In the genomic region with DNA sequence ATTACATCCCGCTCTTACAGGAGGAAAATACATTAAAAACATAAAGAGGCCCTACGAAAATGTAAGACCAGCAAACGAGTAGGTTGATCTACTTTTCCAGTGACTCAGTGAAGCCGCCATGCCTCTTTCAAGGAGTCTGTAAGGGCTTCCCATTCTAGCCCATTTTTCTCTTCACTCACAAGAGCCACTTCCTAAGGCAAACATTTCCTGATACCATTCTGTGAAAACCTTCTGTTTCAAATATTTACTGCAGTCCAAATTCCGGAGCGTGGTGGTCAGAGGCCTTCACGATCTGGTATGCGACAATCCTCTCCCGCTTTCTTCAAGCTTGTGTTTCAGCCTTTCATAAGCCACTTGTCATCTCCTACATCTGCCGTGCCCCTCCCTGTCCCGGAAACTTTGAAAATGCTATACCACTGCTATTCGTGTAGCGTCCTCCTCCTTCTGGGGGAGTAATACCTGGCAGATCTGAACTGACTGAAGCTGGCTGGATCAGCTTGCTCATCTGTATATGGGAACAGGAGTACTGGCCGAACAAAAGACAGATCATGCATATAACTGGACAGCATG, we compare ENCODE assay signal across 25 mouse cellular contexts. TPM values are rescaled to one million over a fixed set of nuclear protein-coding genes. Genes with fewer than 3 reads are reported as not detected.
DNase-seq lines count a peak whose midpoint lies in the region; ATAC-seq and TF ChIP-seq lines count a peak whose summit lies in the region.
"Had no signal": no experiment of that assay in that cellular context is flagged by ENCODE, and none has a peak within 500 bp of the region (broad histone marks: within the 10 kb centered on the region; RNA-seq: fewer than 3 reads in every experiment).

No protein-coding gene starts in this region.

- peak; percentile 44; the same call in 1 of the 2 replicates for ATAC-seq in frontal cortex, adult (ENCODE audit: low TSS enrichment)
- no peak for ATAC-seq in liver, postnatal 0 days
- no peak for ATAC-seq in liver, embryonic 11.5 days (replicated peaks; ENCODE audit: low FRiP score)
- peak; percentile 74 for ATAC-seq in lung, embryonic 16.5 days (ENCODE audit: low read depth)
- ATAC-seq: activated CD4-positive, CD25-positive, alpha-beta regulatory T cell, adult 4 months; forebrain, embryonic 15.5 days had no signal

- no peaks in the 10 kb centered on the region for H3K9me3 ChIP-seq in liver, postnatal 0 days (ENCODE audit: low read length)
- H3K9me3 ChIP-seq in liver, embryonic 11.5 days (ENCODE audit: control insufficient read depth, low read length): no peaks in the 10 kb centered on the region
- H3K9me3 ChIP-seq in lung, embryonic 16.5 days (ENCODE audit: control insufficient read depth, low read length): no peaks in the 10 kb centered on the region
- H3K9me3 ChIP-seq: embryonic facial prominence, embryonic 12.5 days; embryonic facial prominence, embryonic 15.5 days; forebrain, embryonic 12.5 days; forebrain, embryonic 15.5 days; hindbrain, embryonic 12.5 days; hindbrain, embryonic 15.5 days had no signal

- 0 out of 2 replicates have a peak overlapping the region, but pooled peaks have one; percentile 1 for H3K27ac ChIP-seq in liver, postnatal 0 days (ENCODE audit: low read depth)
- no peak overlapping the region for H3K27ac ChIP-seq in liver, embryonic 11.5 days (ENCODE audit: low read depth, low read length)
- H3K27ac ChIP-seq in lung, embryonic 16.5 days (ENCODE audit: low read length): peak overlapping the region; percentile 66
- H3K27ac ChIP-seq: embryonic facial prominence, embryonic 12.5 days; embryonic facial prominence, embryonic 15.5 days; forebrain, embryonic 12.5 days; forebrain, embryonic 15.5 days; gastrocnemius, adult 2 months; hindbrain, embryonic 12.5 days; hindbrain, embryonic 15.5 days had no signal

- no peak overlapping the region for H3K9ac ChIP-seq in liver, postnatal 0 days (replicated peaks)
- no peak overlapping the region for H3K9ac ChIP-seq in liver, embryonic 11.5 days (ENCODE audit: low read depth, low read length)
- H3K9ac ChIP-seq in lung, embryonic 16.5 days (ENCODE audit: low read length): no peak overlapping the region
- H3K9ac ChIP-seq: embryonic facial prominence, embryonic 12.5 days; embryonic facial prominence, embryonic 15.5 days; forebrain, embryonic 12.5 days; forebrain, embryonic 15.5 days; hindbrain, embryonic 12.5 days; hindbrain, embryonic 15.5 days had no signal

- TF ChIP-seq CTCF in liver, postnatal 0 days (IDR thresholded peaks at IDR 0.05; ENCODE audit: low read depth): no peak

- no peak for TF ChIP-seq EP300 in liver, postnatal 0 days (IDR thresholded peaks at IDR 0.05; ENCODE audit: low read depth)

- DNase-seq in frontal cortex, postnatal 14 days (ENCODE audit: low spot score in 2 of 2): no peak
- no peak for DNase-seq in liver, postnatal 0 days
- DNase-seq in liver, embryonic 11.5 days (ENCODE audit: low spot score): no peak
- DNase-seq in lung, postnatal 25 days (ENCODE audit: low spot score): no peak
- DNase-seq in yolk sac, embryonic 10.5 days (ENCODE audit: low spot score): peak; percentile 66
- DNase-seq in cerebellum, adult 9-10 months: no peak
- DNase-seq: adrenal gland, adult 8-10 months; adrenal gland, postnatal 25 days; cerebellum, adult 18-20 months; cerebellum, adult 9-11 months; cerebellum, postnatal 25 days; gastrocnemius, adult 2 months; gastrocnemius, postnatal 14 days; heart, adult 11 months had no signal

- 68% methylated on average over 14 of the region's 14 CpGs for WGBS in liver, postnatal 0 days (ENCODE audit: insufficient replicate concordance)
- 85% methylated on average over 14 of the region's 14 CpGs for WGBS in liver, embryonic 11.5 days
- WGBS in lung, embryonic 16.5 days: 41% methylated on average over 14 of the region's 14 CpGs

- no peak overlapping the region for H3K4me3 ChIP-seq in liver, postnatal 0 days (ENCODE audit: low read depth, low read length)
- H3K4me3 ChIP-seq in liver, embryonic 11.5 days (ENCODE audit: low read depth, low read length): no peak overlapping the region
- H3K4me3 ChIP-seq in lung, embryonic 16.5 days (ENCODE audit: low read length): no peak overlapping the region
- H3K4me3 ChIP-seq: embryonic facial prominence, embryonic 12.5 days; embryonic facial prominence, embryonic 15.5 days; erythroblast, embryonic 14.5 days; forebrain, embryonic 12.5 days; forebrain, embryonic 15.5 days; gastrocnemius, adult 2 months; hindbrain, embryonic 12.5 days; hindbrain, embryonic 15.5 days had no signal

- no peaks in the 10 kb centered on the region for H3K27me3 ChIP-seq in liver, postnatal 0 days (ENCODE audit: insufficient read depth, low read length)
- H3K27me3 ChIP-seq in liver, embryonic 11.5 days (replicated peaks; ENCODE audit: control insufficient read depth, insufficient read depth, low read length): no peaks in the 10 kb centered on the region
- H3K27me3 ChIP-seq in lung, embryonic 16.5 days (ENCODE audit: control insufficient read depth, insufficient read depth, low read depth, low read length): no peaks in the 10 kb centered on the region
- H3K27me3 ChIP-seq: embryonic facial prominence, embryonic 12.5 days; embryonic facial prominence, embryonic 15.5 days; forebrain, embryonic 12.5 days; forebrain, embryonic 15.5 days; hindbrain, embryonic 12.5 days; hindbrain, embryonic 15.5 days had no signal

- H3K4me2 ChIP-seq in liver, postnatal 0 days (ENCODE audit: low read depth, low read length): 0 out of 2 replicates have a peak overlapping the region, but pooled peaks have one; percentile 11
- H3K4me2 ChIP-seq in liver, embryonic 11.5 days: no peak overlapping the region
- no peak overlapping the region for H3K4me2 ChIP-seq in lung, embryonic 16.5 days (ENCODE audit: low read depth, low read length)
- H3K4me2 ChIP-seq: embryonic facial prominence, embryonic 12.5 days; embryonic facial prominence, embryonic 15.5 days; forebrain, embryonic 12.5 days; forebrain, embryonic 15.5 days; heart, embryonic 11.5 days; hindbrain, embryonic 12.5 days; hindbrain, embryonic 15.5 days had no signal

- no peaks in the 10 kb centered on the region for H3K36me3 ChIP-seq in liver, postnatal 0 days (replicated peaks; ENCODE audit: insufficient read depth, low read length)
- no peaks in the 10 kb centered on the region for H3K36me3 ChIP-seq in liver, embryonic 11.5 days (ENCODE audit: control insufficient read depth, insufficient read depth, low read length)
- no peaks in the 10 kb centered on the region for H3K36me3 ChIP-seq in lung, embryonic 16.5 days (ENCODE audit: control insufficient read depth, insufficient read depth, low read length)
- H3K36me3 ChIP-seq: embryonic facial prominence, embryonic 12.5 days; embryonic facial prominence, embryonic 15.5 days; forebrain, embryonic 12.5 days; forebrain, embryonic 15.5 days; hindbrain, embryonic 12.5 days; hindbrain, embryonic 15.5 days had no signal

- 0 out of 2 replicates have a peak, but pooled peaks cover 4% of the 10 kb centered on the region for H3K4me1 ChIP-seq in liver, postnatal 0 days (ENCODE audit: insufficient read depth)
- no peaks in the 10 kb centered on the region for H3K4me1 ChIP-seq in liver, embryonic 11.5 days (replicated peaks; ENCODE audit: control insufficient read depth, insufficient read depth, low read length)
- H3K4me1 ChIP-seq in lung, embryonic 16.5 days (replicated peaks; ENCODE audit: control insufficient read depth, insufficient read depth, low read length): no peaks in the 10 kb centered on the region
- H3K4me1 ChIP-seq: embryonic facial prominence, embryonic 12.5 days; embryonic facial prominence, embryonic 15.5 days; forebrain, embryonic 12.5 days; forebrain, embryonic 15.5 days; hindbrain, embryonic 12.5 days; hindbrain, embryonic 15.5 days had no signal

RNA-seq across cellular contexts. Expression of gene Rxfp1, which starts 11.1 kb away (rescaled TPM):
- 0.02 TPM in 1 of 2 replicates, not detected in the other for polyA plus RNA-seq in liver, postnatal 0 days (2015; fragmentation: Nextera tagmentation; extraction: Ambion mirVana)
- polyA plus RNA-seq in liver, embryonic 11.5 days (2014; fragmentation: Nextera tagmentation; extraction: Ambion mirVana): 0.14 and 0.29 TPM in 2 replicates
- 0.99 and 1.6 TPM in 2 replicates for polyA plus RNA-seq in lung, embryonic 16.5 days (2015; fragmentation: Nextera tagmentation; extraction: Ambion mirVana)
- polyA plus RNA-seq: activated CD4-positive, CD25-positive, alpha-beta regulatory T cell, adult 4 months; erythroblast, embryonic 14.5 days; forebrain, embryonic 12.5 days; hindbrain, embryonic 12.5 days had no signal

Comparison
In these comparisons a context has a peak if more than half of its experiments do, and no peak if none do; other contexts are left out.
1. ATAC-seq: peak in frontal cortex, adult (single experiment) and lung, embryonic 16.5 days (single experiment); none in liver, postnatal 0 days (single experiment) and liver, embryonic 11.5 days (single experiment).